Mouse (Mus musculus): ENCODE results near the gene Kmt2d. TPM values are rescaled to one million over a fixed set of nuclear protein-coding genes. Genes with fewer than 3 reads are reported as not detected.

Gene Kmt2d
- polyA plus RNA-seq, 1 experiment from 2014 or later: 19.3 TPM

DNA sequence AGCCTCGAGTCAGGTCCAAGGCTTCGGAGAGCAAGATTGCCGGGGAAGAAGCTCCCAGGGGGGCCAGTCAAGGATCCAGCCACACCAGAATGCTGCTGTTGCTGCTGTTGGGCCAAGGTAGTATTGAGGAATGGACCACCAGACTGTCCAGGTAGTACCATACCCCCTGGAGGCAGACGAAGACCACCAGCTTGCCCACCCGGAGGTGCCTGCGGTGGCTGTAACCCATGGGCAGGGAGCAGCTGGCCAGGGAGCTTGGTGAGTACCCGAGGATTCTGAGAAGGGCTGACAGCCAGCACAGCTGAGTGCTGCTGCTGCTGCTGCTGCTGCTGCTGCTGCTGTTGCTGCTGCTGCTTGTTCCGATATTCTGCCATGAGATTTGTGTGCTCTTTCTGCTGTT is 24.9 kb downstream of the Kmt2d start:
- H3K4me3 ChIP-seq (ENCODE audit: low read depth, low read length): no peak overlapping the region
- ATAC-seq (ENCODE audit: insufficient read depth): no peak
- no peak for DNase-seq
- no peak overlapping the region for H3K4me2 ChIP-seq
- no peak for TF ChIP-seq CTCF (IDR thresholded peaks at IDR 0.05; ENCODE audit: low read depth)
- H3K36me3 ChIP-seq (ENCODE audit: insufficient read depth): peaks cover 100% of the 10 kb centered on the region
- no peak overlapping the region for H3K27ac ChIP-seq (ENCODE audit: low read depth)
- WGBS: 87% methylated on average over 8 of the region's 8 CpGs
- H3K4me1 ChIP-seq (ENCODE audit: insufficient read depth): no peaks in the 10 kb centered on the region
- H3K27me3 ChIP-seq (ENCODE audit: insufficient read depth, low read length): no peaks in the 10 kb centered on the region
- no peak overlapping the region for H3K9ac ChIP-seq
- no peaks in the 10 kb centered on the region for H3K9me3 ChIP-seq (ENCODE audit: low read depth, low read length)

- WGBS: 96% methylated on average over 2 of the region's 2 CpGs
- Histone ChIP-seq H3K9me3 (ENCODE audit: low read depth, low read length) (no peaks in the 10 kb centered on the region), H3K4me3 (ENCODE audit: low read depth, low read length) (no peak overlapping the region), H3K27ac (ENCODE audit: low read depth) (no peak overlapping the region), H3K4me1 (ENCODE audit: insufficient read depth) (no peaks in the 10 kb centered on the region), H3K4me2 (no peak overlapping the region), H3K36me3 (ENCODE audit: insufficient read depth) (peaks cover 100% of the 10 kb centered on the region), H3K9ac (no peak overlapping the region), H3K27me3 (ENCODE audit: insufficient read depth, low read length) (no peaks in the 10 kb centered on the region)
- ATAC-seq (ENCODE audit: insufficient read depth) (no peak), DNase-seq (no peak)
- TF ChIP-seq CTCF (IDR thresholded peaks at IDR 0.05; ENCODE audit: low read depth): no peak
Observed at GRCm38 (mm10) chr15:98845149-98845548, 25.9 kb downstream of the Kmt2d start.

GRCm38 (mm10) chr15:98843595-98844223 is 27.3 kb downstream of the Kmt2d start:
- ATAC-seq (ENCODE audit: insufficient read depth) (no peak), DNase-seq (no peak)
- TF ChIP-seq CTCF (IDR thresholded peaks at IDR 0.05; ENCODE audit: low read depth): no peak
- Histone ChIP-seq H3K9ac (no peak overlapping the region), H3K27me3 (ENCODE audit: insufficient read depth, low read length) (no peaks in the 10 kb centered on the region), H3K36me3 (ENCODE audit: insufficient read depth) (peaks cover 100% of the 10 kb centered on the region), H3K9me3 (ENCODE audit: low read depth, low read length) (no peaks in the 10 kb centered on the region), H3K4me2 (no peak overlapping the region), H3K27ac (ENCODE audit: low read depth) (no peak overlapping the region), H3K4me1 (ENCODE audit: insufficient read depth) (no peaks in the 10 kb centered on the region), H3K4me3 (ENCODE audit: low read depth, low read length) (no peak overlapping the region)
- WGBS: 93% methylated on average over 11 of the region's 11 CpGs

GRCm38 (mm10) chr15:98839671-98840585 is 31.1 kb downstream of the Kmt2d start:
- Histone ChIP-seq H3K36me3 (ENCODE audit: insufficient read depth) (peaks cover 100% of the 10 kb centered on the region), H3K4me3 (ENCODE audit: low read depth, low read length) (no peak overlapping the region), H3K4me2 (no peak overlapping the region), H3K9me3 (ENCODE audit: low read depth, low read length) (no peaks in the 10 kb centered on the region), H3K4me1 (ENCODE audit: insufficient read depth) (no peaks in the 10 kb centered on the region), H3K9ac (no peak overlapping the region), H3K27me3 (ENCODE audit: insufficient read depth, low read length) (no peaks in the 10 kb centered on the region), H3K27ac (ENCODE audit: low read depth) (no peak overlapping the region)
- no peak for TF ChIP-seq CTCF (IDR thresholded peaks at IDR 0.05; ENCODE audit: low read depth)
- no peak for DNase-seq
- WGBS: 91% methylated on average over 30 of the region's 30 CpGs
- ATAC-seq (ENCODE audit: insufficient read depth): no peak

DNA sequence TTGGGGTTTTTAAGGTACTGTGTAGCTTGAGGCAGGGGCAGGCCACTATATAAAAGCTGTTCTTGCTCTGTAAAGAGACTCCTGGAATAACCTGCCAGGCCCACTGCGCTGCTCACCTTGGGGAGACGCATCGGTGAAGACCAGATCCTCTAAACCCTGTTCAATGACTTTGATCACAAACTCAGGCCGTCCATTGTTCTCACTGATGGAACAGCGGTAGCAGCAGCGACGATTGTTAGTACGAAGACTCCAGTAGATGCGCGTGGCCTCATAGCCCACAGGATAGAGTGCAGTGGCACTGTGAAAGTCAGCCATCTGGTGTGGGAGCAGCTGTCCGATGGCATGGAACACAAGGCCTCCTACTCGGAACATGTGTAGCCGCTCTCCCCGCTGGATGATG is 31.8 kb downstream of the Kmt2d start:
- H3K9me3 ChIP-seq (ENCODE audit: low read depth, low read length): no peaks in the 10 kb centered on the region
- no peak overlapping the region for H3K4me2 ChIP-seq
- H3K27me3 ChIP-seq (ENCODE audit: insufficient read depth, low read length): no peaks in the 10 kb centered on the region
- H3K36me3 ChIP-seq (ENCODE audit: insufficient read depth): peaks cover 100% of the 10 kb centered on the region
- no peak overlapping the region for H3K9ac ChIP-seq
- no peak for DNase-seq
- no peak for TF ChIP-seq CTCF (IDR thresholded peaks at IDR 0.05; ENCODE audit: low read depth)
- no peak for ATAC-seq (ENCODE audit: insufficient read depth)
- 94% methylated on average over 14 of the region's 14 CpGs for WGBS
- H3K4me3 ChIP-seq (ENCODE audit: low read depth, low read length): no peak overlapping the region
- H3K27ac ChIP-seq (ENCODE audit: low read depth): no peak overlapping the region
- no peaks in the 10 kb centered on the region for H3K4me1 ChIP-seq (ENCODE audit: insufficient read depth)

- Histone ChIP-seq H3K4me3 (ENCODE audit: low read depth, low read length) (no peak overlapping the region), H3K4me1 (ENCODE audit: insufficient read depth) (no peaks in the 10 kb centered on the region), H3K9ac (no peak overlapping the region), H3K27ac (ENCODE audit: low read depth) (no peak overlapping the region), H3K4me2 (no peak overlapping the region), H3K27me3 (ENCODE audit: insufficient read depth, low read length) (no peaks in the 10 kb centered on the region), H3K9me3 (ENCODE audit: low read depth, low read length) (no peaks in the 10 kb centered on the region), H3K36me3 (ENCODE audit: insufficient read depth) (peaks cover 100% of the 10 kb centered on the region)
- WGBS: 72% methylated on average over 4 of the region's 4 CpGs
- no peak for TF ChIP-seq CTCF (IDR thresholded peaks at IDR 0.05; ENCODE audit: low read depth)
- DNase-seq (no peak), ATAC-seq (ENCODE audit: insufficient read depth) (no peak)
Observed at GRCm38 (mm10) chr15:98837743-98838103, 33.3 kb downstream of the Kmt2d start.

DNA sequence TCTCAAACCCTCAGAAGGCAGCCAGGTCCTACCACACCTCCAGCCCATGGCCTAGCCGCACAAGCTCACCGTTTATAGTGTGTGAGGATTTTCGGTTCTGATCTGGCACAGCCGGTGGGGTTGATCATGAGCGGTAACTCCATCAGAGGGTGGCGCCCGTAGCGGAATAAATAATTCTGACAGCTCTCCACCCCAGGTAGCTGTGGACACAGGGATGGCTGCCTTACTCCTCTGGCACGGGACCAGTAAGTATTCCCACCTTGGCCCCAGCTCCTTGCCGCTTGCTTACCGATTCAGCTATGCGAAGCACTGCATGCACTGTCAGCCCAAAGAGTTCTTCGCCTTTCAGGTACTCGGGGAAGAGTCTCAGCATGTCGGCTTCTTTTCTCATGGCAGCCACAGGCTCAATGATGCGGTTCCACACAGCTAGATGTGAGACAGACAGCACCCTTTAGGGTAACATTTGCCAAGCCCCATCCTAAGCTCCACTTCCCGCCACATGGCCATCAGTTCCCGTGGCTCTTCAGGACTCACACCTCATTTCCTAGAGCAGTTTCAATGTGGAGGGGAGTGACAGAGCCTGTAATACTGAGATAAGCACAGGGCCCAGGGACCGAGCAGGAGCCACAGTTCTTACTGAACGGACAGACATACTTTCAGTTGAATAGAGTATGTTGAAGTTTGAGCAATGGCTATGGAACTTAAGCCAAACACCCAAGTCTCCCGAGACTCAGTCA is 33.8 kb downstream of the Kmt2d start:
- no peak for DNase-seq

More for the DNA sequence above, 33.8 kb downstream of the Kmt2d start:
- Histone ChIP-seq H3K27ac (ENCODE audit: low read depth) (no peak overlapping the region), H3K9me3 (ENCODE audit: low read depth, low read length) (no peaks in the 10 kb centered on the region), H3K4me2 (no peak overlapping the region), H3K27me3 (ENCODE audit: insufficient read depth, low read length) (no peaks in the 10 kb centered on the region), H3K9ac (no peak overlapping the region), H3K36me3 (ENCODE audit: insufficient read depth) (peaks cover 96% of the 10 kb centered on the region), H3K4me1 (ENCODE audit: insufficient read depth) (no peaks in the 10 kb centered on the region), H3K4me3 (ENCODE audit: low read depth, low read length) (no peak overlapping the region)
- WGBS: 88% methylated on average over 21 of the region's 21 CpGs
- ATAC-seq (ENCODE audit: insufficient read depth): no peak
- no peak for TF ChIP-seq CTCF (IDR thresholded peaks at IDR 0.05; ENCODE audit: low read depth)

Data from lung, embryonic 14.5 days (tissue).